Mouse (Mus musculus) midbrain, postnatal 0 days (tissue): ENCODE measurements around the gene Ush2a. TPM values are rescaled to one million over a fixed set of nuclear protein-coding genes. Genes with fewer than 3 reads are reported as not detected.

Experiments
- ATAC-seq: fragments of 200-750 bp; cut with Nextera tagmentation; 2 replicates; pipeline ENCODE4 v1.8.0; 2017; ENCODE audit warnings: moderate number of reproducible peaks, mild to moderate bottlenecking, moderate TSS enrichment, moderate library complexity; ENCODE audit not compliant: low FRiP score
- DNase-seq: peaks from one replicate; pipeline ENCODE4 v3.0.0-alpha.2; 2015; ENCODE audit warnings: low spot score
- H3K27ac ChIP-seq: fragments of 300-500 bp; sonication (generic); 2 replicates; pipeline ENCODE4 v1.5.1; 2014; ENCODE audit warnings: low read depth, mild to moderate bottlenecking, low read length, mixed read lengths
- H3K27me3 ChIP-seq: fragments of 300-500 bp; sonication (generic); 2 replicates; pipeline ENCODE4 v1.6.1; 2014; ENCODE audit warnings: low read length, control low read depth, mixed read lengths; ENCODE audit not compliant: insufficient read depth
- H3K36me3 ChIP-seq: fragments of 300-500 bp; sonication (generic); 2 replicates; pipeline ENCODE4 v1.6.1; 2014; ENCODE audit warnings: low read length, control low read depth, mixed read lengths; ENCODE audit not compliant: insufficient read depth
- H3K4me1 ChIP-seq: fragments of 300-500 bp; sonication (generic); 2 replicates; pipeline ENCODE4 v1.6.1; 2014; ENCODE audit warnings: mild to moderate bottlenecking, control low read depth, antibody characterized with exemption, low read length, mixed read lengths; ENCODE audit not compliant: insufficient read depth
- H3K4me2 ChIP-seq: fragments of 300-500 bp; sonication (generic); 2 replicates; pipeline ENCODE4 v1.6.1; 2014; ENCODE audit warnings: low read depth, mild to moderate bottlenecking, low read length, mixed read lengths; ENCODE audit not compliant: poor library complexity, severe bottlenecking
- H3K4me3 ChIP-seq: fragments of 300-500 bp; sonication (generic); 2 replicates; pipeline ENCODE4 v1.5.1; 2014; ENCODE audit warnings: low read depth, mild to moderate bottlenecking, low read length, moderate library complexity
- H3K9ac ChIP-seq: fragments of 300-500 bp; sonication (generic); replicated peaks from 2 replicates; pipeline ENCODE4 v1.6.1; 2014; ENCODE audit warnings: mild to moderate bottlenecking, low read length, moderate library complexity, mixed read lengths; ENCODE audit not compliant: poor library complexity, severe bottlenecking
- H3K9me3 ChIP-seq: fragments of 300-500 bp; sonication (generic); 2 replicates; pipeline ENCODE4 v1.6.1; 2016; ENCODE audit warnings: low read length, control low read depth
- CTCF ChIP-seq: IDR thresholded peaks from 2 replicates; pipeline ENCODE4 v1.5.1; 2016; ENCODE audit warnings: antibody characterized with exemption, mild to moderate bottlenecking
- WGBS: fragments of 180-500 bp; shearing (Covaris S2); extraction: QIAGEN DNeasy Blood & Tissue Kit; methylation state at CpG from one replicate; pipeline ENCODE4 v1.1.7; 2014; 5-methylcytosine and 5-hydroxymethylcytosine counted together
- polyA plus RNA-seq: library from polyadenylated mRNA; unstranded; fragments of >200 nt; fragmentation: Nextera tagmentation; extraction: Ambion mirVana; gene quantifications from 2 replicates; pipeline ENCODE4 v1.2.1, GENCODE M21; 2015
- total RNA-seq: library from RNA; depleted of rRNA; stranded (reverse); fragments of >200 nt; gene quantifications from 2 replicates; pipeline ENCODE4 v1.2.3, GENCODE M21; 2014

The Ush2a gene
- total and polyA plus RNA-seq, 2 experiments from 2014 or later: 0.10 to 0.38 TPM

DNA sequence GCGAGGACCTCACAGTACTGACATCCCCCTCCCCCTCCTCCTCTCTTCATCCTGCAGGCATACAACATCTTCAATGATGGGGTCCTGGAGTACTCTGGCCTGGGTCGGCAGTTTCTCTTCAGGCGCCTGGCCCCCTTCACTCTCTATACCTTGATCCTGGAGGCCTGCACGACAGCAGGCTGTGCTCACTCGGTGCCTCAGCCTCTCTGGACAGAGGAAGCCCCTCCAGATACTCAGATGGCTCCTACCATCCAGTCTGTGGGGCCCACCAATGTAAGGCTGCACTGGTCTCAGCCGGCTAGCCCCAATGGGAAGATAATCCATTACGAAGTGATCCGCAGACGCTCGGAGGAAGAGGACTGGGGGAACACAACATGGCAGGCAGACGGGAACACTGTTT is 648.8 kb downstream of the Ush2a start:
- Histone ChIP-seq H3K36me3 (no peaks in the 10 kb centered on the region), H3K9me3 (no peaks in the 10 kb centered on the region), H3K4me1 (no peaks in the 10 kb centered on the region), H3K27ac (no peak overlapping the region), H3K4me3 (no peak overlapping the region), H3K9ac (no peak overlapping the region), H3K27me3 (no peaks in the 10 kb centered on the region), H3K4me2 (no peak overlapping the region)
- no peak for ATAC-seq
- no peak for DNase-seq
- no peak for TF ChIP-seq CTCF
- WGBS: 93% methylated on average over 11 of the region's 11 CpGs

DNA sequence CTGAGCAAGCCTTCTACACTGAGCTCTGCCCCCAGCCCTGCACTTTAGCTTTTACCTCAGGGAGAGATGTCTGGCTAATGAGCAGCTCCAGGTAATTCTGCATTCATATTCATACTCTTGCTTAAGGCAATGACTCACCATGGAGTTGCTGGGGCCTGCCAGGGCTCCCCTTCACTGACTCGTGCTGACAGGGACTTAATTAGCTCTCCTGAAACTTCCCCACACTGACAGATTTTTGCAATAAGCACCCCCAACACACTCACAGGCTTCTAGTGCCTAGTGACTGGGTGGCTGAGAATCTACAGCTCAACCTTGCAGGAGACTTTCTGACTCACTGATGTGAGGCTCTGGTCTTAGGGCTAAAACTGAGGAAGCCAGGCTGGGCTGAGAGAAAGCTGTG is 658.1 kb downstream of the Ush2a start:
- ATAC-seq (no peak), DNase-seq (no peak)
- 24% methylated on average over 1 of the region's 1 CpGs for WGBS
- Histone ChIP-seq H3K27ac (no peak overlapping the region), H3K4me3 (no peak overlapping the region), H3K4me2 (no peak overlapping the region), H3K27me3 (no peaks in the 10 kb centered on the region), H3K36me3 (no peaks in the 10 kb centered on the region), H3K9ac (no peak overlapping the region), H3K4me1 (no peaks in the 10 kb centered on the region), H3K9me3 (no peaks in the 10 kb centered on the region)
- TF ChIP-seq CTCF: no peak

DNA sequence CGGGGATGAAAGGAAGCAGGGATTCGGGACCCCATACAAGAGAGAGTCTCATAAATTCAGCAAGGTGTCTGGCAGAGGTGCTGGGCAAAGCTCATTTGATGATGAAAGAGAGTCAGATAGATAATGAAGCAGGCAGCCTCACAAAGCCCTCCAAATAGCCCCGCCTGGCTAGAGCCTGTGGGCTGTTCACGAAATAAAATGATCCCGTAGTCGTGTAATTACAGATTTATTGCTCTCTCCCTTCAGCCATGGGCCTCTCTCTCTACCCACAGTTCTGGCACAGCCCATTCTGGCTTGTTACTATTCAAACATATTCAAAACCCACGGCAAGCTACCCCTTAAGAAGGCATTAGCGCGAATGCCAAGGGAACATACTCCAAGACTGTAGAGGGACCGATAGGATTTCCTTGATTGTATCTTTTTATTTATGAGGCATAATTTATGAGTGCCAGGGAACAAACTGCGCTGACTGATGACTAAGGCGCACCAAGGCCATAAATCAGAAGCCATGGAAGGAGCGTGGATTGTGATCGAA is 675.5 kb downstream of the Ush2a start:
- no peak overlapping the region for H3K4me2 ChIP-seq
- no peak for DNase-seq
- H3K9me3 ChIP-seq: no peaks in the 10 kb centered on the region
- no peak overlapping the region for H3K9ac ChIP-seq
- 66% methylated on average over 14 of the region's 14 CpGs for WGBS
- TF ChIP-seq CTCF: no peak
- H3K27ac ChIP-seq: no peak overlapping the region
- no peak for ATAC-seq
- no peaks in the 10 kb centered on the region for H3K4me1 ChIP-seq
- no peak overlapping the region for H3K4me3 ChIP-seq
- no peaks in the 10 kb centered on the region for H3K27me3 ChIP-seq
- H3K36me3 ChIP-seq: no peaks in the 10 kb centered on the region

DNA sequence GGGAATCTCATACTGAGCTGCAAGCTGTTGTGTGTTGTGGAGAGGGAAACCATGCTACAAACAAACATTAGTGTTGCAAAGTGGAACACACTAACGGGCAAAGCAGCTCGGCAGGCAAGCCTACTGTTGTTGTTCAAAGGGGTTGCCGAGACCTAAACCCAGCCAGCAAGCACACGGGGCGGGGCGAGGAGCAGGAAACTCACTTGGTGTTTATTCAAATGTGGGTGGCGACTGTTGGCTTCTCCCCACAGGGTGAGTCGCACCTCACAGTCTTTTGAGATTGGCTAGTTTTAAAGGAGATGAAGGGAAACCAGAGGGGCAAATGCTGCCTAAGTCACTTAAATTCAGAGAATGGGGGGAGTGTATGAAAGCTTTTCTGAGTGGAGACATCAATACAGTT is 683.5 kb downstream of the Ush2a start:
- Histone ChIP-seq H3K4me3 (no peak overlapping the region), H3K4me2 (no peak overlapping the region), H3K27me3 (no peaks in the 10 kb centered on the region), H3K9ac (no peak overlapping the region), H3K36me3 (no peaks in the 10 kb centered on the region), H3K27ac (no peak overlapping the region), H3K4me1 (no peaks in the 10 kb centered on the region), H3K9me3 (no peaks in the 10 kb centered on the region)
- 56% methylated on average over 8 of the region's 8 CpGs for WGBS
- DNase-seq (no peak), ATAC-seq (no peak)
- TF ChIP-seq CTCF: no peak

DNA sequence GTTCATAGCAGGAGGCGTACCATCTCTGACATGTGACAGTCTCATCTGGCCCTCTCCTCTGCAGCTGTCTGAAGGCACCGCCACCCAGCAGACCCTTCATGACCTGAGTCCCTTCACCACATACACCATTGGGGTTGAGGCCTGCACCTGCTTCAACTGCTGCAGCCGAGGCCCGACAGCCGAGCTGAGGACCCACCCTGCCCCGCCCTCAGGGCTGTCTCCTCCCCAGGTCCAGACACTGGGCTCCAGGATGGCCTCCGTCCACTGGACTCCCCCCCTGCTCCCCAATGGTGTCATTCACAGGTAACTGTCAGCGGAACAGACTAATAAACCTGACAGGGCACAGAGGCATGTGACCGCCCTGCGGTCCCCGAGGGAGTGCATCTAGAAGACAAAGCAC is 685.0 kb downstream of the Ush2a start:
- no peak for TF ChIP-seq CTCF
- ATAC-seq: no peak
- Histone ChIP-seq H3K27me3 (no peaks in the 10 kb centered on the region), H3K4me1 (no peaks in the 10 kb centered on the region), H3K27ac (no peak overlapping the region), H3K9me3 (no peaks in the 10 kb centered on the region), H3K4me2 (no peak overlapping the region), H3K36me3 (no peaks in the 10 kb centered on the region), H3K4me3 (no peak overlapping the region), H3K9ac (no peak overlapping the region)
- no peak for DNase-seq
- 85% methylated on average over 11 of the region's 11 CpGs for WGBS

DNA sequence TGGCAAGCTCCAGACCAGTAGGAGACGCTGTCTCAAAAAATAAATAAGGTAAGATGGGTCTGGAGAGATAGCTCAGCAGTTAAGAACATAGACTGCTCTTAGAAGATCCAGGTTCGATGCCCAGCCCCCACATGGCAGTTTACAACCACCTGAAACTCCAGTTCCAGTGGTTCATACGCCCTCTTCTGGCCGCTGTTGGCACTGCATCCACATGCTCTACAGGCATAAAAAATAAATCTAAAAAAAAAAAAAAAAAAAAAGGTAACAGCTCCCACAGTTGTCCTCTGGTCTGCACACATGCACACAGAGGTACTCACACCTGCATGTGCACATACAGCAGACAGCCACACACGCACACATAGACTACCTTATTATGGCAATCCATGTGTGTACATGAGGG is 686.0 kb downstream of the Ush2a start:
- Histone ChIP-seq H3K27ac (no peak overlapping the region), H3K4me1 (no peaks in the 10 kb centered on the region), H3K27me3 (no peaks in the 10 kb centered on the region), H3K9me3 (no peaks in the 10 kb centered on the region), H3K36me3 (no peaks in the 10 kb centered on the region), H3K4me3 (no peak overlapping the region), H3K4me2 (no peak overlapping the region), H3K9ac (no peak overlapping the region)
- ATAC-seq: no peak
- WGBS: 60% methylated on average over 5 of the region's 5 CpGs
- no peak for DNase-seq
- peak; percentile 49 for TF ChIP-seq CTCF
